Mouse (Mus musculus) right cerebral cortex, postnatal 10 days (tissue): ENCODE data around the gene Capn11.

Experiments used
- DNase-seq, 2 experiments: peaks; one replicate each; pipeline ENCODE4 v3.0.0; 2021; ENCODE audit warnings: low spot score in 2 of 2

The Capn11 gene

DNA sequence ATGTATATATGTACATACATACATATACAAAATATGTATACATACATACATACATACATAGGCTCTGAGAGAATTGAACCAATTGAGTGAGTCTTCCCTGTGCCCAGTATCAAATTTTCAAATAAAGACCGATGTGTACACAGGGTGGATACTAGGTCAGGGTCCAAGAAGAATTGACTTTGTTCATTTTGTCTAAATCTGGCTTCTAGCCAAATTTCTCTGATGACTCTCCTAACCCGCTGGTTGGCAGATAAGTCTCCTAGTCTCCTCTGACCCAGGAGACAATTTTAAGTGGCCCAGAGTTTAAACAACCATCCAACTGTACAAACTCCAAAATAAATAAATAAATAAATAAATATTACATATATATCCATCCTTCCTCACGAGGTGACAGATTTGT is 60.2 kb downstream of the Capn11 start:
- DNase-seq = no peak

GRCm38 (mm10) chr17:45598376-45598775 is 60.7 kb downstream of the Capn11 start:
- DNase-seq = no peak

GRCm38 (mm10) chr17:45597787-45598186 is 61.3 kb downstream of the Capn11 start:
- DNase-seq = peak in 1 of 2 experiments; percentile 47

DNA sequence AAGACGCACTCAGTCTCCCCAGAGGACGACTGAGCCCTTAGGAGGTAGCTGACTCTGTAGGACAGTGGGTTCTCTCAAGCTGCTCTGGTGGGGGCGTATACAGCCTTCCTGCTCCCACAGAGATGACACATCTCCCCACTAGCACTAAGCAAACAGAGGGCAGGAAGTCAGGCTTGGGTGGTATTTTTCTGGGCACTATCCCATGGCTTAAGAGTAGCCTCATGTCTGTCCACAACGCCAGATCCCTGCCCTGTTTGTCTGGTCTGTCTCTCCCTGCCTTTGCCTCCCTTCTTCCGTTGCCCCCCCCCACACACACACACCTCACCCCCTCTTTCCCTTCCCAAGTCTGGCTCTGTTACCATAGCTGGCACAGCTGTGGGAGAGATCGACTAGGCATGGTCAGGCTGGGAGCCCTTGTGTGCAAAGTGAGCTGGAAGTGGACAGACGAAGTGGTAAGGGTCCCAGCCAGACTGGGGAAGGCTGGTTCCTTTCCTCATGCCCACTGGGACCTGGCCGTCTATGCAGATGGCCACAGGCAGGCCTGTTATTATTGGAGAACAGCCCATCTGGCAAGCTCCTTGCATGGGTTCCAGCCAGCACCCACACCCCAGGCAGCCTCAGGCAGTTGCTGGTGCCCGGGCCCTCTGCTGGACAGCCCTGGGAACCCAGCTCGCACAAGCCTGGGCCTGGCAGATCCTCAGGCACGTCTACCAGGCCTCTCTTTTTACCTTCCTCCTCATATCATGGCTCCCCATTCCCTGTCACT is 62.3 kb downstream of the Capn11 start:
- peak; percentile 78 to 80 for DNase-seq

DNA sequence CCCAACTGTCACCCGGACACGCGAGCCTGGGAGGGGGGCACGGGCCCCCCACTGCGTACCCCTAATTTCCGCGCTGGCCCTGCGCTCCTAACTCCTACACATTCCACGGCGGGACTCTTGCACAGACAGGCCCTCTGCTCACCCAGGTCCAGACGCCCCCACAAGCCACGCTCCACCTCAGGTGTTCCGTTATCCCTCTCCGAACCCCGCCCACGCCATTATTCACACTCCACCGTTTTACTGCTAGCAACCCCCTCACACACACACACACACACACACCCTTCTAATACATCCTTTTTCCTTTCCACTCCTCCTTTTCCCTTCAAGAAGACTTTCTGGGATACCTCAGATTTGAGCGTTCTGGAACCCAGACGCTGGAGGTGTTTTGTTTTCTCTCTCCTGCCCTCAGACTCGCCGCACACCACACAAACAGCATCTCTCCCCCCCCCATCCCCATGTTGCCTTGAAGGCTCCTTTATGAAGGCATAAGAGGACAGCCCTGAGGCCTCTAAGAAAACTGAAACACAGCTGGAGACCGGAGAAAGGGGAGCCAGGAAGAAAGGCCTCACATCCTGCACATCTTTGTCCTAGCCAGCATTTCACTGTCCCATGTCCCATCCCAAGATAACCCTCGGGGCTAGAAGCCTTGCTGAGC is 63.3 kb downstream of the Capn11 start:
- peak in 1 of 2 experiments; percentile 70 for DNase-seq

- peak in 1 of 2 experiments; percentile 79 for DNase-seq
Observed at GRCm38 (mm10) chr17:45594881-45595735, 64.0 kb downstream of the Capn11 start.

DNA sequence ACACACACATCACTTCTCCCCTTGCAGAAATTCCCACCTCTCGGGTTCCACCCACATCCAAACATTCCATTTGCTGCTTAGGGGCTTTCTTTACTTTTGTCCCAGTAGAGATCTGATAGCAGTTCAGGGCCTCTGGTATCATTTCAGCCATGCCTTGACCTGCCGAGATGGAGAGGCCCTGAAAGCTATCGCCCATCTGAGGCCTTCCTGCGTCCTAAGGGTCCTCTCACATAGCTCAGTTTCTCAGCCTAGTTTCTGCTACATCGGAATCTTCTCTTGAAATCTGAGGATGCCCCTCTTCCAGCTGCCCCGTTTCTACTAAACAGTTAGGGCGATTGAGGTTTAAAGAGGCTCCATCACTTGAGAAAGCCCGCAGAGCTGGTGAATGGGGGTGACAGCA is 64.9 kb downstream of the Capn11 start:
- no peak for DNase-seq

- DNase-seq = no peak
Observed at GRCm38 (mm10) chr17:45593479-45593878, 65.6 kb downstream of the Capn11 start.

DNA sequence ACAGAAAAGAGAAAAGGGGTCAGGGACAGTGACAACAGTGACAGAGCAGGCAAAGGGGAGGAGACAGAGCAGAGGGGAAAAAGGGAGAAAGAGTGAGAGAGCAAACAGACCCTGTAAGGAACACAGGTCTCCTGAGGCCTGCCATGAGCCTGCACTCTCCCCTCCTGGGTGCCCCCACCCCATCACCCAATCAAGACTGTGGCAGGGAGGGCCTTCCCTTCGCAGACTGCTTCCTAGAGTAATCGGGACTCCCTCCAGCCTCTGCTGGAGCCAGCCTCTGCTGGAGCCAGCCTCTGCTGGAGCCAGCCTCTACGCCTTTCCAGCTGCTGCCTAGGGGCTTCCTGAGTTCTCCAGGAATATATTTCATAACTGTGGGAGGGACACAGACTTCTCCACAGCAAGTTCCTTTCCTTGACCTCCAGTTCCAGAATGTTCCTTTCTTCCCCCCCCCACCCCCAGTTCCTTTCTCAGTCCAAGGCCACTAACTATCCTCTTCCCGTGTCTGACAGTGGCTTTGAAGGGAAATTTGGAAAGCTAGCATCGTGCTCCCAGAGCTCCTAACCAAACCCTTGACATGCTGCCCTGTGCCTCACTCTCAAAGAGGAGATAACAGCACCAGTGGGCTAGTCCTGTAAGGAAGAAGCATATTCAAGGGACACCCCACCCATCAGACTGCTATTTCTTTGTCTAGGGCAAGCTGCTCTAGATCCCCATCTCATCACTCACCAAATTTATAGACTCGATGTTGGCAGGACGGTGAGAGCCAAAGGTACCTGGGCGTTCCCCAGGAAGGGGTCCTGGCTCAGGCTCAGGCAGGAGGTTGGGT is 66.3 kb downstream of the Capn11 start:
- no peak for DNase-seq

DNA sequence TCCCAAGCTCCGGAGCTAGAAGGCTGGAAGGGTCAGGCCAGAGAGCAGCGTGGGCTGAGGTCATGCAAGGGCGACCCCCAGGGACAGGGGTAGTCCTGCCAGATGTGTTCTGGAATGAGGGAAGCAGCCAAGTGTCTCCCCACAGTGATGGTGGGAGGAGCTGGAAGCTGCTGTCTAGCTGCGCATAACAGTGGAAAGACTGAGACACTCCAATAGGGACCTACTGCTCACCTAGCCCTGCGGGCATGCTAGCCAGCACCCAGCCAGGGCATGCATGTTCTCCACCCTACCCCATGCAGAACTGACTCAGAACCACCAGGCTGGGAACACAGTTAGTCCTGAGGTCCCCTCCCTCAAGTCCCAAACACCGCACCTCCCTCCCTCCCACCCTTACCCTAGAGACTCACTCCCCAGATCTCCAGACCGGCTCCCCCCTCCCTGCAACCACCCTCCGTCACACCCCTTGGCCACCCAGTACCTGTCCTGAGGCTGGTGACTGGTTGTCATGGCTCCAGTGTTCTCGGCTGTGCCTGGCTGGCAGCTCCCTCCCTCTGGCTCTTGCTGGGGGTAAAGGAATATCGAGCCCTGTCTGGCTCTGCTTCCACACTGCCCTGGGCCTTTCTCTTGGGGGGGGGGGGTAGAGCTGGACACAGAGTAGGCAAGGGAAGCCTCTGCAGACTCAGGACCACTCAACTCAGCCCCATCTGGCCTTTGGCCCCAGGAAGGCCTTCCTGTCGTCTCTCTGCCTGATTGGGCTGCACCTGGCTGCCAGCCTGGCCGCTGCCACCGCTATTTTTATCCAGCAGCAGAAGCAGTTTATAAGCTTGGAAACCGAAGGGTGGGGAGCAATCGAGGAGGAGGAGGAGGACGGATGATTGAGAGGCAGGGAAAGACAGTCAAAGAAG is 67.2 kb downstream of the Capn11 start:
- DNase-seq = peak in 1 of 2 experiments; percentile 41

DNA sequence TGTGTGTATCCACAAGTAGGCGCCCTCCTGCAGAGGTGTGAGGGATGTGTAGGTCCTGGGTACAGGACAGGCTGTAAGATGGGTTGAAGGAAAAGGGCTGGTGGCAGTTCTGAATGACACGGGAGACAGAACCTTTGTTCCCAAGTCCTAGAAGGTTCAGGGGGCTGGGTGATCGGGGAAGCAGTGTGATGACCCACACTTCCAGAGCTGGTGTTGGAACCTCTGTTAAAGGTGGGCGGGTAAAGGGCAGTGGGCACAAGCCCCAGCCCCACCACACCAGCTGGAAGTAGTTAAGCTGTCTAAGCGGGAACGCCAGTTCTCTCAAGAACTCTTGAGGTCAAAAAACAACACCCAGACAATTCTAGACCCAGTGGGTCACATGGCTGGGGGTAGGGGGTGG is 68.7 kb downstream of the Capn11 start:
- peak in 1 of 2 experiments; percentile 21 for DNase-seq

DNA sequence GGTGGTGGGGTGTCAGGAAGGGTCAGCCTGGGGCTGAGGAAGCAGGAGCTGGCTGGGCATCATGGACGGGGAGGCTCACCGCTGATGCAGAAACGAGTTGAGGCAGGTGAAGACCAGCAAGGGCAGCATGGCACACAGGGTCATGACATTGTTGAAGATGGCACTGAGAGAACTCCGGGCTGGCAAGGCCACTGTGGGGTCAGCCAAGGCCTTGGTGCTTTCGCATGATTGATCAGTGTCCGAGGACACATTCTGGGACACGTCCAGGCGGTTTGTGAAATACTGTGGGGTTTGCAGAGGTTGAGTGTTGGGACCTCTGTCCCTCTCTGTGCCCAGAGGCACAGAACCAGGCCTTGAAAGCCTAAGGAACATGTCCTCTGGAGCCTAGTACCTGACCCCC is 69.3 kb downstream of the Capn11 start:
- peak in 1 of 2 experiments; percentile 26 for DNase-seq

- peak in 1 of 2 experiments; percentile 20 for DNase-seq
Observed at GRCm38 (mm10) chr17:45589236-45589635, 69.9 kb downstream of the Capn11 start.

- no peak for DNase-seq
Observed at GRCm38 (mm10) chr17:45588370-45588769, 70.8 kb downstream of the Capn11 start.

DNA sequence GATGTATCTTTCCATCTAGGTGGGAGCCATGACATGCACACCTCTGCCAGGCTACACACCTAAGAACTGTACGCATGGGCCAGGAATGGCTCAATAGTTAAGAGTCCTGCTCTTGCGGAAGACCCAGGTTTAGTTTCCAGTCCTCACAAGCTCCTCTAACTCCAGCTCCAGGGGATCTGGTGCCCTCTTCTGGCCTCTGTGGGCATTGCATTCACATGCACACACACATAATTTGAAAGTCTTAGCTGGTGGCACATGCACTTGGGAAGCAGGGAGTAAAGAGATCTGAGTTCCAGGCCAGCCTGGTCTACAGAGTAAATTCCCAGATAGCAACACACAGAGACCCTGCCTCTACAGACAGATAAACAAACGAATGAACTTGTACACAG is 72.7 kb downstream of the Capn11 start:
- no peak for DNase-seq

DNA sequence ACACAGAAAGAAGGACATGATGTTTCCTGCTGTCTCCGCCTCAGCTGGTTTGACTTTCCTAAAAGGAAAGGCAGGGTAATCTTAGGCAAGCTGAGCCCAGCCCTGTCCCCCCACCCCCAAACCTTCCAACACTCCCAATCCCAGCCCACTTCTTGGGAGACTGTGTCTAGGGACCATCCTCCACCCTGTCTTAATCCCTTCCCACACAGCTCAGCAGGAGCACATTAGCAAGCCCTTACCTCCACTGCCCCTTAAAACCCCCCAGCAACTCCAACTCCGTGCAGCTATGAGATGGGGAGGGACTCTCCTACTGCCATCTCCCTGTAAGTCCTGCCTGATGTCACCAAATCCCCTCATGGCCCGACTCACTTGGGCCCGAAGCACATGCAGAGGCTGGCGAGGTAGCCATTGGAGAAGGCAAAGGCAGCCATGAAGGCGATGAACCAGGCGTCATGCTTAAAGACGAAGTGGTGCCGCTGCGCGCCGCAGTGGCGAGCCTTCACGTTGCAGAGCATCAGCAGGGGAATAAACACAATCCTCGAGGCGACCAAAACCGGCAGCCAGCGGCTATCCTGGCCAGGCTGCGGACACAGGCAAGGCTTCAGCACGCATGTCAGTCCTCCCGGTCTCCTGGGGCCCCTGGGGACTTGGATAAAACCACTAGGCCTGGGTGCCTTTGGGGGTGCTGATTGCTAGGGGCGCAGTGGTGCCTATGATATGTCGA is 73.2 kb downstream of the Capn11 start:
- DNase-seq = no peak

DNA sequence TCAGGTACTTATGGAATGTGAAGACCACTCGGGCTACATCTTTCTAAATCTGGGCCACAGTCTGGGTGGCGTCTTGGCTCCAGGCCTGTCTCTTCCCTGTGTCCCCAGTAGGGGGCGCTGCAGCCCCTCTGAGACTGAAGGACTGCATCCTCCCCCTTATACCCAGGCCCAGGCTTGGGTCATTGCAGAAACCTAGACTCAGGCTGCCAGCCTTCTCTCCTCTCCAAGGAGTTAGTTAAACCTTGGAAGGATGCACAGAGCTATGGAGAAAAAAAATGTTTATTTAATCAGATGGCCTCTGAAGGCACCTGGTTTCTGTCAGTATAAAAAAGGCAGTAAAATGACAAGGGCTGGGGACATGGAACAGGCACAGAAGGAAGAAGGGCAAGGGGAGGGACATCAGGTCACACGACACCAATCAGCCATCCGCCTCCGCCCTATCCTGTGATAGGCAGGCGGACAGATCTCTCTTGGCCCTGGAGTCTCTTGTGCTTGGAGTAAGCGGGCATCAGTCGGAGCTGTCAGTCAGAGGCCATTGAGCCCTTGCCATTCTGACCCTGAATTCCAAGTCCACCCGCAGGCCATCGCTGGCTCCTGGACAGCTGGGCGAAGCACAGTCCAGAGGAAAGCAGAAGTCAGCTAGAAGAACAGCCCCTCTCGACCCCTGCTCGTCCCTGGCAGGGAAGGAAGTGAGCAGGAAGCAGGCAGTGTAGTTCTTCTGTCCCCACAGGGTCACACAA is 74.0 kb downstream of the Capn11 start:
- peak; percentile 86 for DNase-seq

DNA sequence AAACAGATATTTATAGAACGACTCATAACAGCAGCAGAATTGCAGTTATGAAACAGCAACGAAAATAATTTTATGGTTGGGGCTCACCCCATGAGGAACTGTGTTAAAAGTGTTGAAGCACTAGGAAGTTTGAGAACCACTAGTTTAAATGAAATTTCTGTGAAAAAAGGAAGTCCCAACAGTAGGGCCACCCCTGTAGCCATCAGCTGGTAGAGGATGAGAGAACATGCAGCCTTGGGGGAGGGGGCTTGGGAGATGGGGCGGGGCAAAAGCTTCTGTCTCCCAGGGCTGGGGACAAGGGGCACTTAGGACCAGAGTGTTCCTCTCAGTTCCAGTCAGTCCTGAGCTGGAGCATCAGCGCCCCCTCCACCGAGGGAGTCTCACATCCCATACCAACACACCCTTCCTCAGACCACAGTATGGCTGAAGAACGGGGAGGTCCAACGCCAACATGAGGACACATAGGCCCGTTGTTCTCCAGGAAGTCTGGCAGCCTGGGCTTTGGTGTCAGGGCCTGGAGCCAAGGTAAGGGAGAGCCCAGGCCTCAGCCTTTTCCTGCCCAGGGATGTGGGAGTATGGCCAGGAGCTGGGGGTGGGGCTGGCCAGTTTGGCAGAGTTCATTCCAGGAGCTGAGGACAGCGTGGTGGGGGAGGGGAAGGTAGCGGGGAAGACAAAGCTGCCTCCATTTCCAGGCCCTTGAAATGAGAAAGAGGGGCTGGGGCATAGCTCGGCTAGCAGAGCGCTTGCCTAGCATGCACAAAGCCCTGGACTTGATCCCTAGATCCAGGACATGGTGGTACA is 74.8 kb downstream of the Capn11 start:
- peak; percentile 91 to 92 for DNase-seq
